Mouse (Mus musculus) 3T3-L1 (cell line): ENCODE data around the gene Gm42906.

Experiments used
- DNase-seq: peaks from one replicate; pipeline ENCODE4 v3.0.0-alpha.2; 2015; ENCODE audit warnings: low read depth, low spot score

The Gm42906 gene

DNA sequence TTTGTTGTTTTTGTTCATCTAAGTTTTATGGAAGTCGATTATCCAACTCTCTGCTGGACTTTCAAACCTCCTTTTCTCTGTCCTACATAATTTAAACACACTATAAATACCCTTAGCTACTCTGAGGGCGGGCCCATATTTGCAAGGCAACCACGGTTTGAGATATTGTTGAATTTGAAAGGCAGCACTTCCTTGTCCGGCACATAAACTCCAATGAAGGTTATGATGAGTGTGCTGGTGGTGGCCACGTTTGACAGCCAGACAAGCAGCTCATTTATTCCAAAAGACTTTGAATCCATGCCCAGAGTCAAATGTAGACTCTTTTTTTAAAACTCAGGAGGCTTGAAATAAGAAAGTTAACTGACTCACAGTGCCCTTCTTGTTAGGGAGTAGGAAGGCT lies 33.3 kb downstream of the Gm42906 start:
- peak; percentile 63 for DNase-seq

- peak; percentile 70 for DNase-seq
Observed at GRCm38 (mm10) chr5:151393821-151394662, 33.9 kb downstream of the Gm42906 start.

DNA sequence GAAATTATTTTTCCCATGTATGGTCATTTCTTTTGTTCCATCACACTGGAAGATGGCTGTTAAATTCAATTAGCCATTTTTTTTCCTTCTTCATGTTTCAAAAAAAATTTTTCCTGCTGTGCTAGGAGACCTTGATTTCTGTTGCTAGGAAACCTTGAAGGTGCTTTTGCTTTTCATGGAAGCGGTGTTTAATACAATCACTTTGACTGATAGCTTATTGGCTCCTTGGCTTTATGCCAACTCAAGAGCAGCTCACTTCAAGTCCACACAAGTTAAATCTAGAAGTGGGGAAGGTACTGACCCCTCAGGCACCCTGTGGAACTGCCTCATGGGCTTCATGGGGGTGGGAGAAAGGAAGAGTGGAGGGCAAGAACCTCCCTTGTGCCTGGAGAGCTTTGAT lies 38.1 kb downstream of the Gm42906 start:
- DNase-seq, result no peak

DNA sequence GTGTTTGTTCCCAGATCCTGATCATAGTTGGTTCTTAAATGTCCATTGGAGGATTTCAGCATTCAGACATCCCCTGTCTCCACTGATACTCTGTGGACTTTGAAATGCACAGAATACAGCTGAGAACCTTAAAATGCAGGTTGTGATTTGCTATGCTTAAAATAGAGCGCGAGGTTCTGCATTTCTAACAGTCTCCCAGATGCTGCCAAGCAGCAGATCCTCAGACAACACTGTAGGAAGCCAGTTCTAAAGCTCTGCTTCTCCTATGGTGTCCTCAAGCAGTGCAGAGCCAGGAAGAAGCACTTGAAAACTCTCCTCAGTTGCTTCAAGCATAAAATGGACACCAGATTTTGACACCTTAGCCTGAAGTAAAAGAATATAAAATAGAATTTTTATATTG lies 48.1 kb downstream of the Gm42906 start:
- no peak for DNase-seq

DNA sequence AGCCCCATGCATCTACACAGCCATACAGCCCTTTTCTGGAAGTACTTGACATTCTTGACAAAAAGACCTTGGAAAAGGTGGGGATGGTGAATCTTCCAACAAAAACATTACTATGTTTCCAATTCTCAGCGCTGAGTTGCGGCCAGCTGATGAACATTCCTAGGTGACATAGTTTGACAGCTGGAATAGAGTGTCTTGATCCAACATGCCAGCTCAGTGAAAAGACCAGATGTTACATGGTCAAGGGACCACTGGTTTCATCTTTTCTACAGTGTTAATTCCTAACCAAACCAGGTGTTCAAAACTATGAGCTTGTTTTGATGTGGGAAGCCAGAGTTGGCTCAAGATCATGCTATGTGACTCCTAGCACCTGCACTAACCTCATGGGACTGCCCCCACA lies 48.8 kb downstream of the Gm42906 start:
- DNase-seq, result no peak

DNA sequence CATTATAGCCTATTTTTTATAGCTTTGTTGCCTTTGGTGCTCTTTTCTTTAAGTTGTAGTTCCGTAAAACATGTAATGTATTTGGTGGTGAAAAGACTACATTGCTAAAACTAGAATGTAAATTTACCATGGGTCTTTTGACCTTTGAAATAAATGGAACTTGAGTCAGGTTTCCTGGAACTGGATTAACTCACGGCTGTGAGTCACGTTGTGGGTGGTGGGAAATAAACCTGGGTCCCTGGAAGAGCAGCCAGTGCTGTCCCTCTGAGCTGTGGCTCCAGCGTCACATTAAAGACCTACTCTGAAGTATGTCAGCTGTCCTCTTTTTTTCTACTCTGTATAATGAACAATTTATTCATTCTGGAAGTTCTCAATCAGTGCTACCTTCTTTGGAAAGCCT lies 51.0 kb downstream of the Gm42906 start:
- peak; percentile 68 for DNase-seq

- DNase-seq, result peak; percentile 79
Observed at GRCm38 (mm10) chr5:151374825-151375224, 53.1 kb downstream of the Gm42906 start.

DNA sequence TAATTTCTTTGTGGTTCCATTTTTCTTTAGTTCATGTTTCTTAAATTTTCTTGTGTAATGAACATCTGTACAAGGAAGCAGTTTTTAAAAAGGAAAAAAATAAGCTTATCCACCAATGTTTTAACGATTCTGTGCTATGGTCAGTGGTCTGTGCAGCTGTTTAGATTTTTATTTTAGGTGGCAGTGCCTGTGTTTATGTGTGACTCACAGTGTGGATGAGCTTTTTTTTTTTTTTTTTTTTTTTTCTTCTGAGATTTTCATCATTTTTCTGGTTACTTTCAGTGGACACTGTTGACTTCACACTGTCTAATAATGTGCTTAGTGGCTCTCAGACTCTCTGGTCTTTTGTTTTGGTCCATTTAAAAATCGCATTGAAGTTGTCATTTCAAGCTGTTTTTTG lies 56.8 kb downstream of the Gm42906 start:
- peak; percentile 53 for DNase-seq

DNA sequence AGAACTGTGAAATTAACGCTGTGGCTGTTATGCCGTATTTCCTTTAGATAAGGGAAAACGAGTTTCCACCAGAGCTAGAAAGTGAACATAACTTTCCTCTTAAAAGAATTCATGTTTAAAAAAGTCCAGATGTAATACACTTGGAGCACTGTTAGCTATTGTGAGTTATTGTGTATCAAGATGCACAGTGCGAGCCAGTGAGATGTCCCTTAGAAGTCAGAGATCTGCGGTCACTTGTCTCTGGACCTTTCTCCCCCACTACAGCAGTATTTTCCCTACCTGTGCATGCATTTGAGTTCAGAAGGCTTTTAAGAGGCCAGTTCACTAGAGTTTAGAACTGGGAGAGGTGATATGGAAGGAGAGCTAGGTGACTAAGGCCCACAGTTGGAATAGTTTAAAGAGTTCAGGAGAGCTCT lies 58.6 kb downstream of the Gm42906 start:
- DNase-seq, result no peak

DNA sequence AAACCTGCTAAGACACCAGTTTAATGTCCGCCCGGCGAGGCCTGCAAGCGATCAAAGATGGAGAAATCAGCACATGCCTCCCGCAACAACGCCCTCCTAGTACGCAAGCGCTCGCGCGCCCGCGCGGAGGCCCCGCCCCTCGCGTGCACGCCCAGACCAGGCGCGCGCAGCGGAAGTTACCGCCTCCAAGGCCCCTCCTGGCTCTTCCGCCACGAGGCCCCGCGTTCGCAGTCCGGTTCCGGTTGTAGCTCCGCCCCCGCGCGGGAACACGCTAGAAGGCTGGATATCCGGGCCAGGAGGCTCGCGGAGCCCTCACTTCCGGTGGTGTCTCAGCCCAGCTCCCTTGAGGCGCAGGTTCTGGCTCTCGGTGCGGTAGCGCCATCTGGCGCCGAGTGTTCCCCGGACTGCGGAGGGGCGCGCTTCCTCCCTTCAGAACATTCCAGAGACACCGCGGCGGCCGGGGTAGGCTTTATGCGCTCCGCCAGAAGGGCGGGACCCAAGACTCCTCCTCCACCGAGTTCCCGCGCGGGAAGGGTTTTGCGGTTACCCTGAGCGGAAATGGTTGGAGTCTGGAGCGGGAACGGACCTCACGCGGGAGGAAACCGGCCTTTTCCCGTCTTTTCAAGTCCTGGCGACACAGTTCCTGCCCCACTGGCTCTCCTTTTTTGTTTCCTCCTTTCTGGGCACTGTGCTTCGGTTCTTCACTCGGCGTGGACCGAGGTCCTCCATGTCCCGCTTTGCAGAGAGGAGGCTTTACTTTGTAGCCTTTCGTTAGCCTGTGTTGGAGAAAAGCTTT lies 59.4 kb downstream of the Gm42906 start:
- DNase-seq, result peak; percentile 99

DNA sequence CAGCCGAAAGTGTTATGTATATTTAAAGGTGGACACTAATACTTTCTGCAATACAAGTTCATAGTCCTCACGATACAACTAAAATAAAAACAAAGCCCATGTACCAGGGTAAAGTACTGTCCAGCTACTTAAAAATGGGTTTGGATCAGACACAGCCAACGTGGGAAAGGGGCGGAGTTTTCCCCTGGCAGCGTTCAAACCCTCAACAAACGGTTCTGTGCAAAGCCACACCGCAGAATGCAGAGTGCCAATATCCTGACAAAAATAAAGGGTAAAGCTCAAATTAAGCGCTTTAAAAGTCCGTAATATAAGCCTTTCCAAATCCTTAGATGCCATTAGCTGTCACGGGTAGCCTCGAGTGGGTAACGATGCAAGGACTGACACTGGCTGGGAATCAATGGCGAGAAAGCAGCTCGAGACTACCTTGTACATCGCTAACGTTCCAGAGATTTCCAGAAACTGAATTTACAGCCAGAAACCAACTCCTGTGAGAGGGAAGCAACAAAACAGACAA lies 60.0 kb downstream of the Gm42906 start:
- DNase-seq, result peak; percentile 93

DNA sequence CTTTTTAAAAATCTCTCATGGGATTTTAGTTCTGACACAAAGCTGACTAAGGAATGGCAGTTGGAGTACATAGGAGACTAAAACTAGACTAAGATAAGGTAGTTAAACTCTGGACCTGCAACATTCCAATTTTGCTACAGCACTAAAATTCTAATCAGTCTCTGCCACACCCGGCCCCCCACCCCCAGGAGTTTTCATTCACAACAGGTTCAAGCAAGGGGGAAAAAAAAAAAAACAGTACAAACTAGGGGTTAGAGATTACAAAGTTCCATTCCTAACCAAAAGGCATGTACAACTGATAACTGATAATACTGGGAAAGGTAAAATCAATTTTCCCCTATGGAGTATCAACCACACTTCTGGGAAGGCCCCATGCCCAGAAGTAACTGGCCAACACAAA lies 60.6 kb downstream of the Gm42906 start:
- DNase-seq, result no peak

GRCm38 (mm10) chr5:151363343-151364000 lies 64.5 kb downstream of the Gm42906 start:
- peak; percentile 80 for DNase-seq

DNA sequence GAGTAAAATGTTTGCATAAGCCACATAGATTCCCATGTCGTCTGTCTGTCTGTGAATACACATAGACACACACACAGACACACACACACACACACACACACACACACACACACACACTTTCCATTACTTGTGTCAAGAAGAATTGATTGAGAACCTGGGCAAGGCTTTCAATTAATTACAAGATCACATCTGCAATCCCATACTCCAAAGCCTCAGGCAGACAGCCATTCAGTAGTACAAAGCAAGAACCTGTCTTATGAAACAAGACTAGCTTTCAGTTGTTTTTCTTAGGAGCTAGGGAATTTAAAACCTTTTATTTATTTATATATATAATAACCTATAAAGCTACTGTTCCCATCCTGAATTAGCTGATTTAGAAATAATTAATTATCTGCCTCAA lies 78.3 kb downstream of the Gm42906 start:
- no peak for DNase-seq

DNA sequence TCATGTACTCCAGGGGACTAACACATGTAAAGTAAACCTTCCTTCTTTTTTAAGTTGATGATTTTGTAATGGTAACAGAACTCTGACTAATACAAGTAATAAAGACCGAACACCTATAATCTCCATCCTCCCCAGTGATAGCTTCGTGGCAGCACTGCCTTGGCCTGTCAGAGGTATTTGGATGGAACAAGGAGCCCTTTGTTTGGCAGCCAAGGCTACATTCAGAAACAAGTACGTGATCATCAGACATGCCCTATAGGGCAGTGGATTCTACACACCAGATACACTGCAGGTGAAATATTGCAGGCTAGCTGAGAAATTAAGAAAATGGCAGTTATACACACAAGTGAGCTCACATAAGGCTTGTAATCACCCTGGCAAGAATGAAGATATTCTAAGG lies 79.5 kb downstream of the Gm42906 start:
- no peak for DNase-seq

DNA sequence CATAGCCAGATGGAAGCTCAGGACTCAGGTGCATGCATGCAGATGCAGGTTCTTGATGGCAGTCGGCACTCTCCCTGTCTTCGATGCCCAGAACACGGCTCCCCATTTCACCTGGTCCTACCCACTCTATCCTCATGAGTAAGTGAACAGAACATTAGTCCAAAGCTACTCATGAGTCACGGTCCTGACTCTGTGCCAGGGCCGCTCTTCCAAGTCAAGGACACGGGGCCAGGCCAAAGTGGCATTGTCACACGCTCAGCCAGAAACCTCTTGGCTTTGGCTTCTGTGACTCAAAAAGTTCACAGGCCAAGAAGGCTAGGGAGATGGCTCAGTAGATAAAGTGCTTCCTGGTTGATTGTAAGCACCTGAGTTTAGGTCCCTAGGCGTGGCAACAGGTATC lies 81.3 kb downstream of the Gm42906 start:
- DNase-seq, result peak; percentile 59

GRCm38 (mm10) chr5:151344737-151345136 lies 83.2 kb downstream of the Gm42906 start:
- no peak for DNase-seq

DNA sequence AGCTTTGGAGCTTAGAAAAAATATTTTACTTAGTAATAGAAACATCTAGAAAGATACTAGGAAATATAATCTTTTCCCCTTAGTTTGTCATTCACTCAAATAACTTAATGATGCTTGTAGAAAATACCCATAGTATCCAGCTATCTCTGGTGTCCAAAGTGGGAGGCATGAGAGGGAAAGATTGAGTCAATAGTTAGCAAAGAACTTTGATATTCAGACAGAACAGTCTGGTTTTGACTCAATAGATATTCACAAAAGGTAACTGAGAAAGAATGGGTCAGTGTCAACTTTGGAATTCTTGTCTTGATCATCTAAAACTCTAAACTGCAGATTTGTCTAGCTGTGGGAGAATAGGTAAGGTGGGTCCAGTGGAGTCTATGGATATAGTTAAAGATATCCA lies 94.3 kb downstream of the Gm42906 start:
- no peak for DNase-seq

- peak; percentile 78 for DNase-seq
Observed at GRCm38 (mm10) chr5:151333191-151333594, 94.8 kb downstream of the Gm42906 start.

DNA sequence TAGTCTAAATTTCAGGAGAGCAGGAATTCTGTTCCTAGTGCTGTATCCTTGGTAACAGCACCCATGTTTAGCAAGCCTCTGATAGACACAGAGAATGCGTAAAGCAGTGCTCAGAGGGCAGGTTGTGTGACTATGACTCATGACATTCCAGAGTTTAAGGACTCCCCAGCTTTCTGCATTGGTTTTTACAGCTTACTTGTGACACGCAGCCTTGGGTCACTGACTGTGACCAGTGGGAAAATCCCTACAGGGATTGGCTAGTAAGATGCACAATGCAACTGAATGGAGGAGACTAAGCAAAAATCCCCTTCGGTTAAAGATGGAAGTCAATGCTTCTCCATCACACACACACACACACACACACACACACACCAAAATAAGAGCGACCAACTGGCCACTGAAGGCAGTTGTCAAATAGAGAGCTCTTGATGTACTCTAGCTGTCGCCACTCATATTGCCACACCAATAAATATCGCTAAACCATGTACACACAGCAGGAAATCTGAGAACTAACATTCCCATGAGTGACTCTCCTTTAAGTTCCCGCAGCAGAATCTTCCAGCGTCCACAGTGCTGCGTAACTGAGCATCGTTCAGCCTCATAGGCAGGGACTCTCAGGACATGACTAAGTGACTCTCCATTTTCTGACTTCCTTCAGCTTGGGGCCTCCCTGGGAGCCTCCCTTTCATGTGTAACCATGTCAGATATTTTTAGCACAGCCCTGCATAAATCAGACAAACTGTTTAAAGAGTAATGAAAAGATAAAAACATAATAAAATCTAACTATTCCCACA lies 112.0 kb downstream of the Gm42906 start:
- DNase-seq, result peak; percentile 97

GRCm38 (mm10) chr5:151300286-151300685 lies 127.7 kb downstream of the Gm42906 start:
- peak; percentile 46 for DNase-seq
